Comparison of ENCODE assay signal across 19 mouse cellular contexts in the genomic region with DNA sequence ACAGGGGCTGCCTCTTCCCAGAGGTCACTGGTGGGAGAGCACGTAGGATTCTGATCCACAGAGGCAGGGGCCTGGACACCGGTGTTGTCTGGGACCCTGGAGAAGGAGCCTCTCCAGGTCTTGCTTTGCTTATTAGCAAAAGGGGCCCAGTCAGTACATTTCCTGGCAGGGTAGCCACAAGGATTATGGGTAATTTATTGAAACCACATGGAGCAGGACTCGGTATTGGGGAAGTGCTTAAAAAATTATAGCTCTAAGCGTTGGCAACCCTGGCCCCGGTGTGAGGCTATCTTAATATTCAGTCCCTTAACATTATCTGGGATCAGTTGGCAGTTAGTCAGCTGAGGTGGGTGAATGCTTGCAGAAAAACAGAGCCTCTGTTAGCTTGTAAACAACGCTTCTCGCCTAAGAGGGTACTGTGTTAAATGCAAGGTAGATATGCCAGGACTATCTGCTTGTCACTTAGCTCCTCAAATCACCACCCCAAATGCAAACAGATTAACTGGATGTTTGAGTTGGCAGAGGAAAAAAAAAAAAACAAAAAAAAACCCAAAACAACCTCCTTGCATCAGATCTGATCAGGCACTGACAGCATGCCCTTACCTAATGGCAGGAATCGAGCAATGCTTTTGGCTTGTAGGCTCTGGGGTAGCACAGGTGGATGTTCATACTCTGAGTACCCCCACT. TPM values are rescaled to one million over a fixed set of nuclear protein-coding genes. Genes with fewer than 3 reads are reported as not detected.
A peak's percentile ranks its signal among the peaks of the same experiment; 100 is the strongest.
DNase-seq lines count a peak whose midpoint lies in the region; ATAC-seq and TF ChIP-seq lines count a peak whose summit lies in the region.
"Had no signal": no experiment of that assay in that cellular context is flagged by ENCODE, and none has a peak within 500 bp of the region (broad histone marks: within the 10 kb centered on the region; RNA-seq: fewer than 3 reads in every experiment).

No protein-coding gene starts in this region.

- H3K27me3 ChIP-seq in hindbrain, embryonic 10.5 days (ENCODE audit: insufficient read depth, poor library complexity, severe bottlenecking), result peaks cover 6% of the 10 kb centered on the region
- no peaks in the 10 kb centered on the region for H3K27me3 ChIP-seq in hindbrain, postnatal 0 days (ENCODE audit: insufficient read depth, low read length)
- H3K27me3 ChIP-seq in embryonic facial prominence, embryonic 10.5 days (replicated peaks; ENCODE audit: low read depth, poor library complexity, severe bottlenecking), result peaks cover 8% of the 10 kb centered on the region; the same call in 1 of the 2 replicates
- no peaks in the 10 kb centered on the region for H3K27me3 ChIP-seq in limb, embryonic 11.5 days (ENCODE audit: control insufficient read depth, insufficient read depth, low read length)
- no peaks in the 10 kb centered on the region for H3K27me3 ChIP-seq in midbrain, embryonic 13.5 days
- H3K27me3 ChIP-seq in kidney, embryonic 16.5 days (ENCODE audit: insufficient read depth, low read length), result no peaks in the 10 kb centered on the region
- H3K27me3 ChIP-seq: Patski had no signal

- no peak for TF ChIP-seq CTCF in hindbrain, postnatal 0 days (IDR thresholded peaks at IDR 0.05; ENCODE audit: low read depth)

- ATAC-seq in hindbrain, postnatal 0 days, result no peak
- no peak; the same call in 1 of the 2 replicates for ATAC-seq in limb, embryonic 11.5 days (ENCODE audit: insufficient number of reproducible peaks, low FRiP score, low TSS enrichment, low read depth)
- 0 out of 2 replicates have a peak, but pooled peaks have one; percentile 0 for ATAC-seq in midbrain, embryonic 13.5 days
- ATAC-seq in kidney, embryonic 16.5 days (ENCODE audit: low FRiP score, low TSS enrichment), result no peak
- ATAC-seq: Patski had no signal

- H3K4me3 ChIP-seq in hindbrain, embryonic 10.5 days, result no peak overlapping the region
- no peak overlapping the region for H3K4me3 ChIP-seq in hindbrain, postnatal 0 days (ENCODE audit: low read length)
- H3K4me3 ChIP-seq in embryonic facial prominence, embryonic 10.5 days, result no peak overlapping the region
- H3K4me3 ChIP-seq in limb, embryonic 11.5 days (ENCODE audit: low read depth, low read length), result no peak overlapping the region
- no peak overlapping the region for H3K4me3 ChIP-seq in midbrain, embryonic 13.5 days (replicated peaks)
- no peak overlapping the region for H3K4me3 ChIP-seq in kidney, embryonic 16.5 days (ENCODE audit: low read length)
- H3K4me3 ChIP-seq: heart, embryonic 12.5 days; kidney, embryonic 15.5 days had no signal

- no peak overlapping the region for H3K4me2 ChIP-seq in hindbrain, postnatal 0 days (ENCODE audit: low read depth, low read length)
- H3K4me2 ChIP-seq in limb, embryonic 11.5 days (ENCODE audit: low read depth, severe bottlenecking), result no peak overlapping the region
- H3K4me2 ChIP-seq in midbrain, embryonic 13.5 days (replicated peaks), result no peak overlapping the region
- H3K4me2 ChIP-seq in kidney, embryonic 16.5 days (replicated peaks; ENCODE audit: low read depth, low read length), result no peak overlapping the region
- H3K4me2 ChIP-seq: heart, embryonic 12.5 days; kidney, embryonic 15.5 days had no signal

- H3K27ac ChIP-seq in hindbrain, embryonic 10.5 days, result peak overlapping the region; percentile 50; the same call in 1 of the 2 replicates
- H3K27ac ChIP-seq in hindbrain, postnatal 0 days, result no peak overlapping the region
- H3K27ac ChIP-seq in embryonic facial prominence, embryonic 10.5 days (replicated peaks), result peak overlapping the region; percentile 78
- no peak overlapping the region; the same call in 1 of the 2 replicates for H3K27ac ChIP-seq in limb, embryonic 11.5 days (replicated peaks; ENCODE audit: low read depth, low read length)
- peak overlapping the region; percentile 82 for H3K27ac ChIP-seq in midbrain, embryonic 13.5 days
- no peak overlapping the region for H3K27ac ChIP-seq in kidney, embryonic 16.5 days (ENCODE audit: low read length)
- H3K27ac ChIP-seq: kidney, embryonic 15.5 days had no signal

- intact Hi-C loops in heart, postnatal 10 days (cut with DNase I), result no loop called here

- no peak overlapping the region for H3K9ac ChIP-seq in hindbrain, postnatal 0 days (replicated peaks; ENCODE audit: low read length)
- H3K9ac ChIP-seq in limb, embryonic 11.5 days (ENCODE audit: low read length), result no peak overlapping the region
- H3K9ac ChIP-seq in midbrain, embryonic 13.5 days (replicated peaks), result no peak overlapping the region
- no peak overlapping the region for H3K9ac ChIP-seq in kidney, embryonic 16.5 days (replicated peaks; ENCODE audit: low read length)
- H3K9ac ChIP-seq: heart, embryonic 12.5 days; kidney, embryonic 15.5 days had no signal

- 79% methylated on average over 8 of the region's 8 CpGs for WGBS in hindbrain, embryonic 10.5 days
- WGBS in hindbrain, postnatal 0 days, result 77% methylated on average over 8 of the region's 8 CpGs
- WGBS in embryonic facial prominence, embryonic 10.5 days, result 62% methylated on average over 8 of the region's 8 CpGs
- 37% methylated on average over 8 of the region's 8 CpGs for WGBS in limb, embryonic 11.5 days
- 83% methylated on average over 8 of the region's 8 CpGs for WGBS in midbrain, embryonic 13.5 days
- 81% methylated on average over 8 of the region's 8 CpGs for WGBS in kidney, embryonic 16.5 days

- no peaks in the 10 kb centered on the region for H3K36me3 ChIP-seq in hindbrain, embryonic 10.5 days
- no peaks in the 10 kb centered on the region for H3K36me3 ChIP-seq in hindbrain, postnatal 0 days (ENCODE audit: insufficient read depth, low read length)
- H3K36me3 ChIP-seq in embryonic facial prominence, embryonic 10.5 days (replicated peaks), result no peaks in the 10 kb centered on the region
- no peaks in the 10 kb centered on the region for H3K36me3 ChIP-seq in limb, embryonic 11.5 days (ENCODE audit: control insufficient read depth, insufficient read depth, low read length)
- H3K36me3 ChIP-seq in midbrain, embryonic 13.5 days, result no peaks in the 10 kb centered on the region
- no peaks in the 10 kb centered on the region for H3K36me3 ChIP-seq in kidney, embryonic 16.5 days (ENCODE audit: insufficient read depth, low read length)
- H3K36me3 ChIP-seq: heart, embryonic 12.5 days; kidney, embryonic 15.5 days had no signal

- DNase-seq in hindbrain, embryonic 10.5 days (ENCODE audit: low spot score), result no peak
- DNase-seq in hindbrain, postnatal 0 days (ENCODE audit: low spot score), result no peak
- DNase-seq in embryonic facial prominence, embryonic 10.5 days (ENCODE audit: low spot score), result no peak
- peak; percentile 39 for DNase-seq in limb, embryonic 11.5 days (ENCODE audit: low spot score)
- DNase-seq in right cerebral cortex, postnatal 25 days, result no peak
- no peak for DNase-seq in heart, postnatal 10 days
- DNase-seq: cerebellum, adult 18-20 months; cerebellum, postnatal 36 days; heart, postnatal 36 days; layer of hippocampus, postnatal 36 days; right cerebral cortex, postnatal 14 days had no signal

- peaks cover 58% of the 10 kb centered on the region for H3K4me1 ChIP-seq in hindbrain, embryonic 10.5 days (replicated peaks)
- peaks cover 12% of the 10 kb centered on the region for H3K4me1 ChIP-seq in hindbrain, postnatal 0 days (ENCODE audit: insufficient read depth, low read length)
- peaks cover 69% of the 10 kb centered on the region for H3K4me1 ChIP-seq in embryonic facial prominence, embryonic 10.5 days
- peaks cover 26% of the 10 kb centered on the region for H3K4me1 ChIP-seq in limb, embryonic 11.5 days (ENCODE audit: control insufficient read depth, insufficient read depth, low read length)
- peaks cover 42% of the 10 kb centered on the region for H3K4me1 ChIP-seq in midbrain, embryonic 13.5 days (replicated peaks)
- H3K4me1 ChIP-seq in kidney, embryonic 16.5 days (ENCODE audit: insufficient read depth, low read length), result peaks cover 24% of the 10 kb centered on the region

- H3K9me3 ChIP-seq in hindbrain, embryonic 10.5 days, result no peaks in the 10 kb centered on the region
- H3K9me3 ChIP-seq in hindbrain, postnatal 0 days (ENCODE audit: low read length), result no peaks in the 10 kb centered on the region
- H3K9me3 ChIP-seq in embryonic facial prominence, embryonic 10.5 days, result no peaks in the 10 kb centered on the region
- H3K9me3 ChIP-seq in limb, embryonic 11.5 days (ENCODE audit: control insufficient read depth, low read length), result no peaks in the 10 kb centered on the region
- H3K9me3 ChIP-seq in midbrain, embryonic 13.5 days, result no peaks in the 10 kb centered on the region
- H3K9me3 ChIP-seq in kidney, embryonic 16.5 days (ENCODE audit: low read length), result no peaks in the 10 kb centered on the region
- H3K9me3 ChIP-seq: heart, embryonic 12.5 days; kidney, embryonic 15.5 days had no signal

RNA-seq across cellular contexts. Expression of a gene that starts 37.8 kb away (rescaled TPM):
- polyA plus RNA-seq in hindbrain, embryonic 10.5 days (2016; fragmentation: Nextera tagmentation; extraction: Ambion mirVana), result 18.9 and 21.1 TPM in 2 replicates
- total RNA-seq in hindbrain, postnatal 0 days (2014; rRNA removed), result 3.8 and 4.3 TPM in 2 replicates
- polyA plus RNA-seq in hindbrain, postnatal 0 days (2015; fragmentation: Nextera tagmentation; extraction: Ambion mirVana), result 5.7 and 6.7 TPM in 2 replicates
- 7.9 and 9.5 TPM in 2 replicates for polyA plus RNA-seq in embryonic facial prominence, embryonic 10.5 days (2016; fragmentation: Nextera tagmentation; extraction: Ambion mirVana)
- polyA plus RNA-seq in limb, embryonic 11.5 days (2014; fragmentation: Nextera tagmentation; extraction: Ambion mirVana), result 4.8 and 4.9 TPM in 2 replicates
- polyA plus RNA-seq in midbrain, embryonic 13.5 days (2015; fragmentation: Nextera tagmentation; extraction: Ambion mirVana), result 34.5 and 34.6 TPM in 2 replicates
- polyA plus RNA-seq in kidney, embryonic 16.5 days (2015; fragmentation: Nextera tagmentation; extraction: Ambion mirVana), result 4.5 and 5.0 TPM in 2 replicates
- 1 to 10 TPM; 2.4 to 3.5 TPM for total RNA-seq in heart, postnatal 10 days (2021)
- total RNA-seq: granulocyte monocyte progenitor cell, adult 5-6 weeks had no signal

RNA-seq across cellular contexts. Expression of a gene that starts 46.9 kb away (rescaled TPM):
- 12.6 and 23.7 TPM in 2 replicates for polyA plus RNA-seq in hindbrain, embryonic 10.5 days (2016; fragmentation: Nextera tagmentation; extraction: Ambion mirVana)
- 21.6 and 23.3 TPM in 2 replicates for total RNA-seq in hindbrain, postnatal 0 days (2014; rRNA removed)
- polyA plus RNA-seq in hindbrain, postnatal 0 days (2015; fragmentation: Nextera tagmentation; extraction: Ambion mirVana), result 16.8 and 17.1 TPM in 2 replicates
- polyA plus RNA-seq in embryonic facial prominence, embryonic 10.5 days (2016; fragmentation: Nextera tagmentation; extraction: Ambion mirVana), result 8.0 and 9.5 TPM in 2 replicates
- 9.1 and 10.2 TPM in 2 replicates for polyA plus RNA-seq in limb, embryonic 11.5 days (2014; fragmentation: Nextera tagmentation; extraction: Ambion mirVana)
- 57.3 and 62.8 TPM in 2 replicates for polyA plus RNA-seq in midbrain, embryonic 13.5 days (2015; fragmentation: Nextera tagmentation; extraction: Ambion mirVana)
- polyA plus RNA-seq in kidney, embryonic 16.5 days (2015; fragmentation: Nextera tagmentation; extraction: Ambion mirVana), result 10.7 and 12.4 TPM in 2 replicates
- 10 to 100 TPM; 12.5 to 15.4 TPM for total RNA-seq in heart, postnatal 10 days (2021)

RNA-seq across cellular contexts. Expression of a gene that starts 49.5 kb away (rescaled TPM):
- 4.9 and 8.9 TPM in 2 replicates for polyA plus RNA-seq in hindbrain, embryonic 10.5 days (2016; fragmentation: Nextera tagmentation; extraction: Ambion mirVana)
- total RNA-seq in hindbrain, postnatal 0 days (2014; rRNA removed), result 23.9 and 40.1 TPM in 2 replicates
- 12.5 and 14.1 TPM in 2 replicates for polyA plus RNA-seq in hindbrain, postnatal 0 days (2015; fragmentation: Nextera tagmentation; extraction: Ambion mirVana)
- polyA plus RNA-seq in embryonic facial prominence, embryonic 10.5 days (2016; fragmentation: Nextera tagmentation; extraction: Ambion mirVana), result 2.3 and 2.6 TPM in 2 replicates
- polyA plus RNA-seq in limb, embryonic 11.5 days (2014; fragmentation: Nextera tagmentation; extraction: Ambion mirVana), result 0.24 and 0.74 TPM in 2 replicates
- polyA plus RNA-seq in midbrain, embryonic 13.5 days (2015; fragmentation: Nextera tagmentation; extraction: Ambion mirVana), result 32.4 and 33.6 TPM in 2 replicates
- polyA plus RNA-seq in kidney, embryonic 16.5 days (2015; fragmentation: Nextera tagmentation; extraction: Ambion mirVana), result 0.16 and 0.31 TPM in 2 replicates
- total RNA-seq in heart, postnatal 10 days (2021), result not detected
- total RNA-seq: gastrocnemius, adult 18-20 months; heart, postnatal 36 days had no signal
- polyA plus RNA-seq: liver, embryonic 16.5 days had no signal

Comparison
In these comparisons a context has a peak if more than half of its experiments do, and no peak if none do; other contexts are left out.
1. H3K27ac ChIP-seq: peak in hindbrain, embryonic 10.5 days (single experiment), embryonic facial prominence, embryonic 10.5 days (single experiment) and midbrain, embryonic 13.5 days (single experiment); none in hindbrain, postnatal 0 days (single experiment), limb, embryonic 11.5 days (single experiment) and kidney, embryonic 16.5 days (single experiment).